Mouse (Mus musculus): ENCODE data around the gene Ackr1. TPM values are rescaled to one million over a fixed set of nuclear protein-coding genes. Genes with fewer than 3 reads are reported as not detected.

Gene Ackr1
- polyA plus RNA-seq, 1 experiment = 0.23 TPM

- Histone ChIP-seq H3K36me3 (ENCODE audit: control insufficient read depth, insufficient read depth, low read length) (no peaks in the 10 kb centered on the region), H3K4me1 (ENCODE audit: control insufficient read depth, insufficient read depth, low read length) (no peaks in the 10 kb centered on the region), H3K27me3 (ENCODE audit: control insufficient read depth, insufficient read depth, low read length) (no peaks in the 10 kb centered on the region), H3K27ac (ENCODE audit: control insufficient read depth, insufficient read depth, low read depth, low read length) (no peak overlapping the region), H3K4me3 (ENCODE audit: control insufficient read depth, low read depth, low read length) (no peak overlapping the region)
- TF ChIP-seq CTCF (IDR thresholded peaks at IDR 0.05; ENCODE audit: control insufficient read depth, insufficient read depth, insufficient replicate concordance, low read depth, low read length) (no peak), POLR2A (IDR thresholded peaks at IDR 0.05; ENCODE audit: control insufficient read depth, low read depth, low read length) (no peak)
These were observed 26.2 kb upstream of the Ackr1 start for GRCm38 (mm10) chr1:173359590-173360290.

DNA sequence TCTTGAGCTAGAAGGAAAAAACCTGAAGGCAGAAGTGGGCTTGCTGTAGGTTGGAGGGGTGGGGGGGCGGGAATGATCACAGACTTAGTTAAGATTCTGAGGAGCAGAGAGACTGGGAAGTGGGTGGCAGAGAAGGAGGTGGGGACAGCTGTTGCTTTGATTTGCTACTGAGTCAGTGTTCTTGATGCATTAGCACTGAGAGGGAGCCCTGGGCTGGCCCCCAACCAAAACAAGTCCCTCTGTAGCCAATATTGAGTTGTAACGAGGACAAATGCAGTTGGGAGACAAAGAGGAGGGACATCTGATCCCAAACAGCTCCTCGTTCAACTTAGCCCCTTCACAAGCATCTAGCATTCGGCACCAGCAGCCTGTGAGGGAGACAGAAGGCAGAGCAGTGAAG, 24.2 kb upstream of the Ackr1 start:
- no peak overlapping the region for H3K4me3 ChIP-seq (ENCODE audit: control insufficient read depth, low read depth, low read length)
- H3K27ac ChIP-seq (ENCODE audit: control insufficient read depth, insufficient read depth, low read depth, low read length) = no peak overlapping the region
- TF ChIP-seq CTCF (IDR thresholded peaks at IDR 0.05; ENCODE audit: control insufficient read depth, insufficient read depth, insufficient replicate concordance, low read depth, low read length) (no peak), POLR2A (IDR thresholded peaks at IDR 0.05; ENCODE audit: control insufficient read depth, low read depth, low read length) (no peak)
- no peaks in the 10 kb centered on the region for H3K27me3 ChIP-seq (ENCODE audit: control insufficient read depth, insufficient read depth, low read length)
- no peaks in the 10 kb centered on the region for H3K4me1 ChIP-seq (ENCODE audit: control insufficient read depth, insufficient read depth, low read length)
- H3K36me3 ChIP-seq (ENCODE audit: control insufficient read depth, insufficient read depth, low read length) = no peaks in the 10 kb centered on the region

DNA sequence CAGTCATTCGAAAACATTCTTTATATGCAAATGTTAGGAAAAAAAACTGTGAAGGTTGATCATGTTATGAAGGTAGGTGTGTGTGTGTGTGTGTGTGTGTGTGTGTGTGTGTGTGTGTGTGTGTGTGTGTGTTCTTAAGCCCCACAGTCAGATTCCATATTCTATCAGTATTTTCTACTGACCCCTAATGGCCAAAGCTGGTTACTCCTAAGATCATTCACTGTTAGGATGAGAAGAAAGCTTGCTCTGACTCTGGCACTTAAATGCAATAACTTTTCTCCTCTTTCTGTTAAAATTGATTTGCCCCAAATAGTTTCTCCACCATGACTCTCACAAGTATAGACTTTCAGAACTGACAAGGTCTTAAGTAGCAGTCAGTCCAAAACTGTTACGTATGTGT, 23.1 kb upstream of the Ackr1 start:
- no peak for TF ChIP-seq POLR2A (IDR thresholded peaks at IDR 0.05; ENCODE audit: control insufficient read depth, low read depth, low read length)
- TF ChIP-seq CTCF (IDR thresholded peaks at IDR 0.05; ENCODE audit: control insufficient read depth, insufficient read depth, insufficient replicate concordance, low read depth, low read length) = no peak
- H3K36me3 ChIP-seq (ENCODE audit: control insufficient read depth, insufficient read depth, low read length) = no peaks in the 10 kb centered on the region
- no peak overlapping the region for H3K27ac ChIP-seq (ENCODE audit: control insufficient read depth, insufficient read depth, low read depth, low read length)
- H3K27me3 ChIP-seq (ENCODE audit: control insufficient read depth, insufficient read depth, low read length) = no peaks in the 10 kb centered on the region
- H3K4me3 ChIP-seq (ENCODE audit: control insufficient read depth, low read depth, low read length) = no peak overlapping the region
- H3K4me1 ChIP-seq (ENCODE audit: control insufficient read depth, insufficient read depth, low read length) = no peaks in the 10 kb centered on the region

DNA sequence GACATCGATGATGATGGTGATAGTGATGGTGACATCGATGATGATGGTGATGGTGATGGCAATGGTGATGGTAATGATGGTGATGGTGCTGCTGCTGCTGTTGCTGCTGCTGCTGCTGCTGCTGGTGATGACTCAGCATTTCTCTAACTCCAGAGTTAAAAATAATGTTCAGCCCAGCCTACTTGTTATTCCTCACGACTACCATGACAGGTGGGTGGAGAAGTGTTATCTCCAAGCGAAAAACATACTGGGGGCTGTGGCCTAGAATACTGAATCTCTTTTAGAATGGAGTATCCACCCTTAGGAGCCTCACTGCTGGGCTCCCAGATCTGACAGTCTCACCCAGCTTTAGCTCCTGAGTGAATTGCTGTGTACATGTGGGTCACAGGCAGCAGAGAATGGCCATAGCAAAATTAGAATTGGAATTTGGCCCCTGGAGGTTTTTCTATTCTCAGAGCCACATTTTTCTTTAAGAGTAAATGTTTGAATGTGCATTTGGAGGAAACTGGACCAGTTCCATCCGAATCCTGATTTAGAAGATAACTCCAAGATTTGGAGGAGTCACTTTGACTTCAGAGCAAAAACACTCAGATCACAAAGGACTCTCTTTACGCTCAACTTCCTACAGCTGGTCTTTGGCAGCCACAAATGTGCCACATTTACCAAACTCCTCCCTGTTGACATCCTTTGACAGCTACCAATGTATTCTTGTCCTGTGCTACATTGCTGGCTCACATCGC, 21.7 kb upstream of the Ackr1 start:
- H3K27me3 ChIP-seq (ENCODE audit: control insufficient read depth, insufficient read depth, low read length) = no peaks in the 10 kb centered on the region

DNA sequence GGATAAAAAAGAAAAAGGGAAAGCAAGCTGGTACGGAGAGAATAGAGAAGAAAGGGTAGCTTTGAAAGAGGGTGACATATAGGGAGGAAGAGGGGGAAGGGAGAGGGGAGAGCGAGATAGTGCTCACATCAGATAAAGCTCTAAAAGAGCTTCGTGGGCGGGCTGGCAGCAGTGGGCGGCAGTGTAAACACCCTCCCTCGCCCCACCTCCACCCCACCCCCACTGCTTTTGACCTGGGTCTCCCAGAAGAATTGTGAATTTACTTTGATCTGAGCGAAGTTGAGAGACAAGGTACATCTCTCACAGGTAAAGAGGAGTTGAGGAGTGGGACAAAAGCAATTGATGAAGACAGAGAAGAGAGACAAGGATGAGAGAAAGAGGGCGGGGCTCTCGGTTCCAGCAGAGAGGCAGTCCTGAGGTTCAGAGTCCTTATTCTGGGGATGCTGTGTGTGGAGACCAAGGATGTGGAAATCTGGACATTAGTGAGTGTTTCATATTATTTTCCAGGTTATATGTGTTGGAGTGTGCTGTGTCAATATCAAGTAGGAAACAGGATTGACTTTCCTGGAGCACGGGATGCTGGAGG, 16.9 kb upstream of the Ackr1 start, which contains the start of gene Aim2:
TSS of gene Aim2 (plus strand) at position 508 of the 586 bp plus-strand sequence.
- no peak within 1 kb of the TSS for H3K27ac ChIP-seq (ENCODE audit: control insufficient read depth, insufficient read depth, low read depth, low read length)
- no peaks in the 10 kb centered on the region for H3K4me1 ChIP-seq (ENCODE audit: control insufficient read depth, insufficient read depth, low read length)
- no peak within 1 kb of the TSS for H3K4me3 ChIP-seq (ENCODE audit: control insufficient read depth, low read depth, low read length)
- no peaks in the 10 kb centered on the region for H3K27me3 ChIP-seq (ENCODE audit: control insufficient read depth, insufficient read depth, low read length)
- TF ChIP-seq CTCF (IDR thresholded peaks at IDR 0.05; ENCODE audit: control insufficient read depth, insufficient read depth, insufficient replicate concordance, low read depth, low read length) (no peak), POLR2A (IDR thresholded peaks at IDR 0.05; ENCODE audit: control insufficient read depth, low read depth, low read length) (no peak)
- H3K36me3 ChIP-seq (ENCODE audit: control insufficient read depth, insufficient read depth, low read length) = no peaks in the 10 kb centered on the region

More for the DNA sequence above, 21.7 kb upstream of the Ackr1 start:
- Histone ChIP-seq H3K36me3 (ENCODE audit: control insufficient read depth, insufficient read depth, low read length) (no peaks in the 10 kb centered on the region), H3K4me1 (ENCODE audit: control insufficient read depth, insufficient read depth, low read length) (no peaks in the 10 kb centered on the region), H3K27ac (ENCODE audit: control insufficient read depth, insufficient read depth, low read depth, low read length) (no peak overlapping the region), H3K4me3 (ENCODE audit: control insufficient read depth, low read depth, low read length) (no peak overlapping the region)
- TF ChIP-seq CTCF (IDR thresholded peaks at IDR 0.05; ENCODE audit: control insufficient read depth, insufficient read depth, insufficient replicate concordance, low read depth, low read length) (no peak), POLR2A (IDR thresholded peaks at IDR 0.05; ENCODE audit: control insufficient read depth, low read depth, low read length) (no peak)

DNA sequence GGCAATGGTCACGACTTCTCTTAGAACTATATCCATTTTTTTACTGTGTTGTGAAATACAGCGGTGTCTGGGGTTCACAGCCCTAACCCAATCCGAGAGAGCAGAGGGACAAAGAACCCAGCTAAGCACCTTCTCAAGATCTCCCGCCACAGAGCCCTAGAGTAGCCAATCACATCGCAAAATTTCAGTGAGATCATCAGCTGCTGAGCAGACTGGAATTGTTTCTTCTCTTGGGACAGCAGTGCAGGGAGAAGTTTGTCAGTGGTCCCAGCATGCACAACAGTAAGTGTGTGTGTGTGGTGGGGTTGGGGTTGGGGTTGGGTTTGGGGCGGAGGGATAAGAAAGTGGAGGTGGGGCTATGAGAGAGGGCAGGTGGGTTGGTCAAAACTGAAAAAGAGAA, 16.4 kb upstream of the Ackr1 start:
- TF ChIP-seq POLR2A (IDR thresholded peaks at IDR 0.05; ENCODE audit: control insufficient read depth, low read depth, low read length) = no peak
- TF ChIP-seq CTCF (IDR thresholded peaks at IDR 0.05; ENCODE audit: control insufficient read depth, insufficient read depth, insufficient replicate concordance, low read depth, low read length) = no peak
- Histone ChIP-seq H3K27ac (ENCODE audit: control insufficient read depth, insufficient read depth, low read depth, low read length) (no peak overlapping the region), H3K27me3 (ENCODE audit: control insufficient read depth, insufficient read depth, low read length) (no peaks in the 10 kb centered on the region), H3K4me3 (ENCODE audit: control insufficient read depth, low read depth, low read length) (no peak overlapping the region), H3K4me1 (ENCODE audit: control insufficient read depth, insufficient read depth, low read length) (no peaks in the 10 kb centered on the region), H3K36me3 (ENCODE audit: control insufficient read depth, insufficient read depth, low read length) (no peaks in the 10 kb centered on the region)

DNA sequence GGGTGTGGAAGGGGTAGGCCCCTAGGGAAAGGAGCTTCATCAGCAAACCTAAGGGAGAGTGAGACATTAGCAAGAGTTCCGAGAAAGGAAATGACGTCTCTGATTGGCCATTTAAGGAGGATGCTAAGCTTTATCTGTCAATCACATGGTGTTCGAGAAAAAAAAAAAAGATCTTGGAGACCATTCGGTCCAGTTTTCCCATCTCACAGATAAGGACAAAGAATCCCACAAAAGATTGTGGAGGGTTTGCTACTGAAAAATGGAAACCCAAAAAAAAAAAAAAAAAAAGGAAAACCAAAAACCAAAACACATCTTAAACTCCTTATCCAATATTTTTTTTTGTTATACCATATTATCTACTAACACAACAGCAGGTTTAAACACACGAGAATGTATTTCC, 15.6 kb upstream of the Ackr1 start:
- no peak for TF ChIP-seq CTCF (IDR thresholded peaks at IDR 0.05; ENCODE audit: control insufficient read depth, insufficient read depth, insufficient replicate concordance, low read depth, low read length)
- no peak for TF ChIP-seq POLR2A (IDR thresholded peaks at IDR 0.05; ENCODE audit: control insufficient read depth, low read depth, low read length)
- Histone ChIP-seq H3K4me3 (ENCODE audit: control insufficient read depth, low read depth, low read length) (no peak overlapping the region), H3K4me1 (ENCODE audit: control insufficient read depth, insufficient read depth, low read length) (no peaks in the 10 kb centered on the region), H3K27me3 (ENCODE audit: control insufficient read depth, insufficient read depth, low read length) (no peaks in the 10 kb centered on the region), H3K36me3 (ENCODE audit: control insufficient read depth, insufficient read depth, low read length) (no peaks in the 10 kb centered on the region), H3K27ac (ENCODE audit: control insufficient read depth, insufficient read depth, low read depth, low read length) (no peak overlapping the region)
